Mouse (Mus musculus) urinary bladder, adult 2 months (tissue): ENCODE measurements around the gene Prdm10. TPM values are rescaled to one million over a fixed set of nuclear protein-coding genes. Genes with fewer than 3 reads are reported as not detected.

ENCODE experiments used
- DNase-seq: peaks from one replicate; pipeline ENCODE4 v3.0.0; 2022; ENCODE audit warnings: low spot score
- polyA plus RNA-seq: library from polyadenylated mRNA; depleted of rRNA; stranded (reverse); fragments of >200 nt; gene quantifications from 2 replicates; pipeline ENCODE4 v1.2.3, GENCODE M21; 2012

Gene Prdm10
- polyA plus RNA-seq, 1 experiment, result 7.4 TPM

DNA sequence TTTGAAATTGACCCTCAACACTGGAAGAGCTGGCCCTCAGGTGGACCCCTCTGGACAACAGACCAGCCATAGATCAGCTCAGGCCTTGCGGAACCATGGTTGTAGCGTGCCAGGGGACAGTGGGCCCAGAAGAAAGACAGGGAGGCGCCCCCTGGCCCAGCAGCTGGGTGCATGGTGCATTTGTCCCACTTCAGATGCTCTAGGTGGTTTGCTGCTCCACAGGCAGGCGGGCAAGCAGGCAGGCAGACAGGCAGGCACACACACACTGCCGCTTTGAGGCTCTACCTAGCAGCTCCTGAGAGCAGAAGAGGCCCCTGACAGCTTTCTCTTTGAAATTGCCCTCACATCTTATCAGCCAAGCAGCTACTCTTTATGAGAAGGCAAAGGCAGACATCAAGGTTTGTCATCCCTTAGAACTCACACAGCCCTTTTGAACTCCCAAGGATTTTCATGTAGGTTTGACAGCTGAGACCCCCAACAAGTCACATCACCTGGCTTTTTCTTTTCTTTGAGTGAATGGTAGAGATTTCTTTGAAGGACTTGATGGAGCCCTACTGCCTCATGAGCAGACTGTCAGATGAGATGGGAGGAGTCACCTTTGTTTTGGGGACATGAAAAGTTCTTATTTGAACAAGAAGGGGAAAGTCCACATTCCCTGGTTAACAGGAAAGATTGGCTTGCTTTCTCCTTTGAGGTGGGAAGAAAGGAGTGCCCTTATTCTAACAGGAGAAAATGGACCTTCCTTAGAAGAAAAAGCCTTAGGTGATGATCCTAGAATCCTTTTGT, 21.4 kb downstream of the Prdm10 start:
- no peak for DNase-seq

DNA sequence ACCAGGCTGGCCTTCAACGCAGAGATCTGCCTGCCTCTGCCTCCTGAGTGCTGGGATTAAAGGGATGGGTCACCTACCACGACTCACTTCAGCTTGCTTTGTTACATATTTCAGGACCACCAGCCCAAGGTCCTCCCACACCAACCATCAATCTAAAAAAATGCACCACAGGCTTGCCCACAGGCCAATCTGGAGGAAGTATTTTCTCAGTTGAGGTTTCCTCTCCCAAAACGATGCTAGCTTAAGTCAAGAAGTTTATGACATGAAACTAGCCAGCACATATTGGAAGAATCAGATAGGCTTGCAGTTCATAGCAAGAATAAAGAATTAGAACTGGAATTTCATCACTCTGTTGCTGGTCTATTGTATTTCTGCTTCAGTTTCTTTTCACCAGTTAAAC, 24.0 kb downstream of the Prdm10 start:
- no peak for DNase-seq

- DNase-seq, result no peak
These were observed 24.8 kb downstream of the Prdm10 start for GRCm38 (mm10) chr9:31305117-31305516.

GRCm38 (mm10) chr9:31305807-31306206, 25.5 kb downstream of the Prdm10 start:
- no peak for DNase-seq

DNA sequence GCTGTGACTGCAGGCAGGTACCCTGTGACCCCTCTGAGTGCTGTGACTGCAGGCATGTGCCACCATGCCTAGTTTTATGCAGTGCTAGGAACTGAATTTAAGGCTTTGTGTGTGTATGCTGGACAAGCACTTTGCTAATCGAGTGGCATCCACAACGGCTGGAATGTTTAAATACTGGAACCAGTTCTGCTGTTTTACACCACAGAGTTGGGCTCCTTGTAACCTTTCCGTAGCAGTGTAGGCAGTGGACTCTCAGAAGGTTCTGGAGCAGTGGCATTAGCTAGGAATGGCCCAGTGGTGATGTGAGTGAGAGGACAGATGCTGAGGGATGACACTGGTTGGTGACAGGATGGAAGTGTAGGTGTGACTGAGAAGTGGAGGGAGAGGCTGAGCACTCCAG, 26.9 kb downstream of the Prdm10 start:
- DNase-seq, result no peak

DNA sequence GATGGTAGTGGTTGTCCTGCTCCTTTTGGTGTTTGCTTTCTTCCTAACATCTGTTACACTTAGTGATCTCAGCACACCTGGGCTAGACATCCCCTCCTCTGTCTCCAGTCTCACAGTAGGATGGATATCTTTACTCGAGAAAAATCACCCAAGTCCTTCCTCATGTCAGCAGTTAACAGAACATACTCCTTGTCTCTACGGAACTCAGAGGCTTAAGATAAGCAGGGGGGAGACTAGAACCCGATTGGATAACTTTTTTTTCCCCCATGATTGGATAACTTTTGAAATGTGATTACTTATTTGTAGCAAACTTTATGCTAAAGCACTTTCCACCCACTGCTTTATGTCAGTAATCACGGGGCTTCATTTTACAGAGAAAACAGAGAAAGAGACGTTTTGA, 28.7 kb downstream of the Prdm10 start:
- no peak for DNase-seq

- DNase-seq, result no peak
These were observed 30.3 kb downstream of the Prdm10 start for GRCm38 (mm10) chr9:31310662-31311061.

GRCm38 (mm10) chr9:31313876-31314275, 33.5 kb downstream of the Prdm10 start:
- DNase-seq, result no peak

DNA sequence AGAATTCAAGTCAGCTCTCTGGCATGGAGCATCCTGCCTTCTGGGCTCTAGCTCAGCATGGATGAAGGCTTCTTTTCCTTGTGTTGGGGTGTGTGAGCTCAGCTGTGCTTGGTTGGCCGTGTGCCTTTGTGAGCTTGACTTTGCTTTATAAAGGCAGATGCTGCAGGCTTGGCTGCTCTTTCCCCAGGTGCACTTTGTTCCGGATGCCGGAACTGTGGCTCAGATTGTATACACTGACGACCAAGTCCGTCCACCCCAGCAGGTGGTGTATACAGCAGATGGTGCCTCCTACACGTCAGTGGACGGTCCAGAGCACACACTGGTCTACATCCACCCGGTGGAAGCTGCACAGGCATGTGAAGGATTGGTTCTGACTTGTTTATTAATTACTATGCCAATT, 35.6 kb downstream of the Prdm10 start:
- DNase-seq, result no peak

- no peak for DNase-seq
These were observed 38.6 kb downstream of the Prdm10 start for GRCm38 (mm10) chr9:31318956-31319355.

DNA sequence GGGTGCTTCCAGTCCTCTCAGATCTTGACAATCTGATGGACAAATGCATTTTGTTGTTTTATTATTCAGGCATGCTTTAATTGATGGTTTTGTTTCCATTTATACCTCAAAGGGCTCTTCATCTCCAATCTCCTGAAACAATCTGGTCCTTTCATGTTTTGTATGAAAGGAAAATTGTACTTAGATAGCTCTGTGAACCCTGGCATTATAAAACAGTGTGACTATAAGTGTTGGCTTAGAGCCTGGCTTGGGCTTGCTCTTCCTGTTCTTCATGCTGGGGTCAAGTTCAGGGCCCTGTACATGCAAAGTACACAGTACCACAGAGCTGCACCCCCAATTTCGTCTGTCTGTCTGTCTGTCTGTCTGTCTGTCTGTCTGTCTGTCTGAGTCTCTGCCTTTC, 40.4 kb downstream of the Prdm10 start:
- DNase-seq, result no peak

DNA sequence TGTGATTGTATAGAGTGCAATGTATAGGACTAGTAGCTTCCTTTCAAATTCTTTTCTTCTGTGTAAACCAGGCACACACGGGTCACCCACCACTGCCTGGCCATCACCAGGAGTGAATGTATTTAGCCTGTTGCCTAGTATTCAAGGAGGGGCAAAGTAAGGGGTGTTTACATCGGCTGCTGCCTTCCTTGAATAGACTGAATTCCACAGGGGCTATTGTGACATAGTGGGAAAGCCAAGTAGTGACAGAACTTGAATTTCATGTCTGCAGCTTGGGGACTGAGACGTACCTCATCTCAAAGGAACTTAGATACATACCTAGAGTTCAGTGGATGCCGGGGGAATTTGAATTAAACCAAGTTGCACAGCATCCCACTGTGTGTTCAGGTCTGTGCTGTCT, 41.2 kb downstream of the Prdm10 start:
- no peak for DNase-seq

GRCm38 (mm10) chr9:31322090-31322489, 41.8 kb downstream of the Prdm10 start:
- DNase-seq, result no peak

DNA sequence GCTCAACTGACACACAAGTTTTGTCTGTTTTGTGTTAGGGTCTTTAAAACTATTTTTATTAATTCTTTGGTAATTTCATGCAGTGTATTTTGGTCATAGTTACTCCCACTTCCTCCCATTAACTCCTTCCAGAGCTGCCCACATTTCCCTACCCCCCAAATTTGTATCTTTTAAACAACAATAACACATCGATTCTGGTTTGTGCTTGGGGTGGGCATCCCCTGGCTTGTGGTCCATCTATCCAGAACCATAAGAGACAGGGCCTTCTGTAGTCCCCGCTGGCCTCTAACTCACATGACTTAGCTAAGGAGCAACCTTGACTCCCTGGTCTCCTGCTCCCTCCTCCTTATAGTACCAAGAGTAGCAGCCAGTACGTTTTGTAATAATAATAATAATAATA, 50.5 kb downstream of the Prdm10 start:
- no peak for DNase-seq

GRCm38 (mm10) chr9:31331246-31331645, 50.9 kb downstream of the Prdm10 start:
- no peak for DNase-seq

- DNase-seq, result no peak
These were observed 51.6 kb downstream of the Prdm10 start for GRCm38 (mm10) chr9:31331906-31332305.

DNA sequence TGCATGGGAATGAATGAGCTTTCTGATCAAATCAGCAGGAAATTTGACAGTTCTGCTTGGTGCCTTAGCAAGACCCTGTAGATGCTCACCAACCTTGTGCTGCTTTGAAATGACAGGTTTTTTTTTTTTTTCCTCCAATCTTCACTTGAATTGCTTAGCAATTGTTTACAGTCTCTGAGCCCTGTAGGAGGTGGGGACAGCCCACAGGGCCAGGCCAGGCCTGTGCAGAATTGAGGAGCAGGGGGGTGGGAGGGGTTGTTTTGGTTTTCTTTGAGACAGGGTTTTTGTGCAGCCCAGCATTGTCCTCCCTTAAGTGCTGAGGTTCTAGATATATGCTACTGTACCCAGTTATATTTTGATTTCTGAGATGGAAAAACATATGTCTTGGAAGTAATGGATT, 52.5 kb downstream of the Prdm10 start:
- DNase-seq, result no peak

- no peak for DNase-seq
These were observed 54.7 kb downstream of the Prdm10 start for GRCm38 (mm10) chr9:31334991-31335390.

GRCm38 (mm10) chr9:31344289-31344831, 64.0 kb downstream of the Prdm10 start:
- no peak for DNase-seq

DNA sequence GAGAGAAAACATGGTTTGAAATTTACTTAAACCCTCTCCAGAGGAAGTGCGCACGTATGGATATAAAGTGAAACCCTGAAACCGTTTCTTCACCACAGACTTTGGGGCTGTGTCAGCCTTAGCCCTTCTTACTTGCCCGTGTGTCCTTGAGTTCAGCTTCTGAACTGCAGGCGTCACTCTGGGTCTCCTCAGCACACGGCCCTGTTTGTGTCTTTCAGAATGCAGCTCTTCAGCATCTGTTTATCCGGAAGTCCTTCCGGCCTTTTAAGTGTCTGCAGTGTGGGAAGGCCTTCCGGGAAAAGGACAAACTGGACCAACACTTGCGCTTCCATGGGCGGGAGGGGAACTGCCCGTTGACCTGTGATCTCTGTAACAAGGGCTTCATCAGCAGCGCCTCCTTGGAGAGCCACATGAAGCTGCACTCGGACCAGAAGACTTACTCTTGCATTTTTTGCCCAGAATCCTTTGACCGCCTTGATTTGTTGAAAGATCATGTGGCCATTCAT, 66.3 kb downstream of the Prdm10 start:
- no peak for DNase-seq

GRCm38 (mm10) chr9:31348458-31348857, 68.1 kb downstream of the Prdm10 start:
- no peak for DNase-seq

GRCm38 (mm10) chr9:31348915-31349314, 68.6 kb downstream of the Prdm10 start:
- peak; percentile 54 for DNase-seq

GRCm38 (mm10) chr9:31352716-31353115, 72.4 kb downstream of the Prdm10 start:
- DNase-seq, result no peak

- DNase-seq, result no peak
These were observed 73.2 kb downstream of the Prdm10 start for GRCm38 (mm10) chr9:31353518-31353917.
